8 mouse cellular contexts compared by ENCODE assay signal in genomic region chr4:40238483-40239408, GRCm38 (mm10). TPM values are rescaled to one million over a fixed set of nuclear protein-coding genes. Genes with fewer than 3 reads are reported as not detected.
A peak's percentile ranks its signal among the peaks of the same experiment; 100 is the strongest.
DNase-seq lines count a peak whose midpoint lies in the region; ATAC-seq lines count a peak whose summit lies in the region.

No protein-coding gene starts in this region.

- H3K4me3 ChIP-seq in intestine, embryonic 16.5 days (ENCODE audit: low read length), result peak overlapping the region; percentile 62
- peak overlapping the region; percentile 36 for H3K4me3 ChIP-seq in neural tube, embryonic 14.5 days (ENCODE audit: low read depth, low read length)

- peak overlapping the region; percentile 75 for H3K4me2 ChIP-seq in intestine, embryonic 16.5 days (ENCODE audit: low read depth, low read length)
- peak overlapping the region; percentile 63 for H3K4me2 ChIP-seq in neural tube, embryonic 14.5 days (ENCODE audit: low read depth, low read length)

- H3K9ac ChIP-seq in intestine, embryonic 16.5 days (ENCODE audit: low read depth, low read length), result peak overlapping the region; percentile 69
- peak overlapping the region; percentile 45; the same call in 1 of the 2 replicates for H3K9ac ChIP-seq in neural tube, embryonic 14.5 days (replicated peaks; ENCODE audit: low read depth, low read length)

- peak; percentile 58 for DNase-seq in urinary bladder, postnatal 14 days (ENCODE audit: low spot score)
- no peak for DNase-seq in urinary bladder, postnatal 10 days (ENCODE audit: low spot score)
- DNase-seq in heart, adult 11 months, result peak; percentile 96
- peak; percentile 77 to 86 for DNase-seq in lung, adult 18-20 months
- peak; percentile 26 to 49 for DNase-seq in urinary bladder, postnatal 36 days (ENCODE audit: low spot score in 2 of 2)

- H3K27me3 ChIP-seq in intestine, embryonic 16.5 days (replicated peaks; ENCODE audit: control insufficient read depth, insufficient read depth, low read length), result no peaks in the 10 kb centered on the region
- no peaks in the 10 kb centered on the region for H3K27me3 ChIP-seq in neural tube, embryonic 14.5 days (ENCODE audit: control insufficient read depth, insufficient read depth, low read length)

- ATAC-seq in common myeloid progenitor, adult 5-6 weeks (replicated peaks; ENCODE audit: low read depth, poor library complexity, severe bottlenecking), result peak; percentile 59
- peak; percentile 87 for ATAC-seq in intestine, embryonic 16.5 days
- peak; percentile 44; the same call in 1 of the 2 replicates for ATAC-seq in neural tube, embryonic 14.5 days (ENCODE audit: low read depth)

- 3% methylated on average over 17 of the region's 17 CpGs for WGBS in intestine, embryonic 16.5 days
- WGBS in neural tube, embryonic 14.5 days, result 2% methylated on average over 17 of the region's 17 CpGs

- no peaks in the 10 kb centered on the region for H3K9me3 ChIP-seq in intestine, embryonic 16.5 days (ENCODE audit: control insufficient read depth, low read length)
- no peaks in the 10 kb centered on the region for H3K9me3 ChIP-seq in neural tube, embryonic 14.5 days (ENCODE audit: control insufficient read depth, low read length)

- 0 out of 2 replicates have a peak, but pooled peaks cover 4% of the 10 kb centered on the region for H3K4me1 ChIP-seq in intestine, embryonic 16.5 days (ENCODE audit: control insufficient read depth, insufficient read depth, low read length)
- peaks cover 8% of the 10 kb centered on the region; the same call in 1 of the 2 replicates for H3K4me1 ChIP-seq in neural tube, embryonic 14.5 days (ENCODE audit: control insufficient read depth, insufficient read depth, low read length)

- H3K27ac ChIP-seq in intestine, embryonic 16.5 days (ENCODE audit: low read length), result peak overlapping the region; percentile 65
- H3K27ac ChIP-seq in neural tube, embryonic 14.5 days (ENCODE audit: low read depth, low read length), result no peak overlapping the region

- H3K36me3 ChIP-seq in intestine, embryonic 16.5 days (ENCODE audit: control insufficient read depth, insufficient read depth, low read length), result peaks cover 2% of the 10 kb centered on the region; the same call in 1 of the 2 replicates
- no peaks in the 10 kb centered on the region for H3K36me3 ChIP-seq in neural tube, embryonic 14.5 days (ENCODE audit: control insufficient read depth, insufficient read depth, low read length)

RNA-seq across cellular contexts. Expression of gene Ddx58, which starts 0.9 kb away (rescaled TPM):
- 20.0 and 25.1 TPM in 2 replicates for total RNA-seq in common myeloid progenitor, adult 5-6 weeks (2017)
- polyA plus RNA-seq in intestine, embryonic 16.5 days (2015; fragmentation: Nextera tagmentation; extraction: Ambion mirVana), result 9.9 and 10.8 TPM in 2 replicates
- 3.3 and 3.7 TPM in 2 replicates for polyA plus RNA-seq in neural tube, embryonic 14.5 days (2014; fragmentation: Nextera tagmentation; extraction: Ambion mirVana)

RNA-seq across cellular contexts. Expression of gene Smim27, which starts 30.6 kb away (rescaled TPM):
- 7.9 and 13.2 TPM in 2 replicates for total RNA-seq in common myeloid progenitor, adult 5-6 weeks (2017)
- 27.4 and 28.9 TPM in 2 replicates for polyA plus RNA-seq in intestine, embryonic 16.5 days (2015; fragmentation: Nextera tagmentation; extraction: Ambion mirVana)
- polyA plus RNA-seq in neural tube, embryonic 14.5 days (2014; fragmentation: Nextera tagmentation; extraction: Ambion mirVana), result 13.0 TPM in 2 replicates

RNA-seq across cellular contexts. Expression of gene Topors, which starts 30.9 kb away (rescaled TPM):
- 93.8 and 107 TPM in 2 replicates for total RNA-seq in common myeloid progenitor, adult 5-6 weeks (2017)
- 30.4 and 31.4 TPM in 2 replicates for polyA plus RNA-seq in intestine, embryonic 16.5 days (2015; fragmentation: Nextera tagmentation; extraction: Ambion mirVana)
- polyA plus RNA-seq in neural tube, embryonic 14.5 days (2014; fragmentation: Nextera tagmentation; extraction: Ambion mirVana), result 30.7 and 36.9 TPM in 2 replicates

RNA-seq across cellular contexts. Expression of gene Ndufb6, which starts 40.5 kb away (rescaled TPM):
- total RNA-seq in common myeloid progenitor, adult 5-6 weeks (2017), result 39.5 and 47.0 TPM in 2 replicates
- polyA plus RNA-seq in intestine, embryonic 16.5 days (2015; fragmentation: Nextera tagmentation; extraction: Ambion mirVana), result 399 and 413 TPM in 2 replicates
- 336 and 381 TPM in 2 replicates for polyA plus RNA-seq in neural tube, embryonic 14.5 days (2014; fragmentation: Nextera tagmentation; extraction: Ambion mirVana)
